Mouse (Mus musculus) kidney, embryonic 14.5 days (tissue): ENCODE measurements at regions not wholly inside any gene's neighbourhood (a gene's known extent, or its start where the extent isn't known, plus 50 kb on each side); places are given as distances from the start of the nearest gene placed in this dataset.

Source experiments
- ATAC-seq: fragments of 200-750 bp; cut with Nextera tagmentation; 2 replicates; pipeline ENCODE4 v1.8.0; 2017; ENCODE audit warnings: moderate number of reproducible peaks, mild to moderate bottlenecking, moderate TSS enrichment, moderate library complexity; ENCODE audit not compliant: low FRiP score, low TSS enrichment
- H3K27ac ChIP-seq: fragments of 300-500 bp; sonication (generic); 2 replicates; pipeline ENCODE4 v1.5.1; 2014; ENCODE audit warnings: low read depth, mild to moderate bottlenecking, low read length, moderate library complexity, mixed read lengths
- H3K27me3 ChIP-seq: fragments of 300-500 bp; sonication (generic); 2 replicates; pipeline ENCODE4 v1.6.1; 2014; ENCODE audit warnings: mild to moderate bottlenecking, low read length; ENCODE audit not compliant: control insufficient read depth, insufficient read depth
- H3K36me3 ChIP-seq: fragments of 300-500 bp; sonication (generic); 2 replicates; pipeline ENCODE4 v1.6.1; 2014; ENCODE audit warnings: low read length, mixed read lengths; ENCODE audit not compliant: control insufficient read depth, insufficient read depth
- H3K4me1 ChIP-seq: fragments of 300-500 bp; sonication (generic); 2 replicates; pipeline ENCODE4 v1.6.1; 2014; ENCODE audit warnings: low read length, mixed read lengths; ENCODE audit not compliant: control insufficient read depth, insufficient read depth
- H3K4me2 ChIP-seq: fragments of 300-500 bp; sonication (generic); replicated peaks from 2 replicates; pipeline ENCODE4 v1.6.1; 2014; ENCODE audit warnings: low read depth, mild to moderate bottlenecking, low read length
- H3K4me3 ChIP-seq: fragments of 300-500 bp; sonication (generic); 2 replicates; pipeline ENCODE4 v1.5.1; 2014; ENCODE audit warnings: mild to moderate bottlenecking, low read length
- H3K9ac ChIP-seq: fragments of 300-500 bp; sonication (generic); 2 replicates; pipeline ENCODE4 v1.6.1; 2014; ENCODE audit warnings: low read depth, mild to moderate bottlenecking, low read length, moderate library complexity
- H3K9me3 ChIP-seq: fragments of 300-500 bp; sonication (generic); 2 replicates; pipeline ENCODE4 v1.6.1; 2016; ENCODE audit warnings: low read length; ENCODE audit not compliant: control insufficient read depth
- WGBS: fragments of 180-500 bp; shearing (Covaris S2); extraction: QIAGEN DNeasy Blood & Tissue Kit; methylation state at CpG from one replicate; pipeline ENCODE4 v1.1.7; 2014; 5-methylcytosine and 5-hydroxymethylcytosine counted together

GRCm38 (mm10) chr2:92694797-92695196, 95.3 kb downstream of the Chst1 start:
- Histone ChIP-seq H3K4me2 (no peak overlapping the region), H3K36me3 (no peaks in the 10 kb centered on the region), H3K9me3 (no peaks in the 10 kb centered on the region), H3K4me1 (no peaks in the 10 kb centered on the region), H3K4me3 (no peak overlapping the region), H3K27ac (no peak overlapping the region), H3K9ac (no peak overlapping the region), H3K27me3 (no peaks in the 10 kb centered on the region)
- WGBS: 78% methylated on average over 2 of the region's 2 CpGs
- no peak for ATAC-seq

GRCm38 (mm10) chr2:92695869-92696268, 96.4 kb downstream of the Chst1 start:
- Histone ChIP-seq H3K4me2 (no peak overlapping the region), H3K9ac (no peak overlapping the region), H3K4me1 (no peaks in the 10 kb centered on the region), H3K4me3 (no peak overlapping the region), H3K9me3 (no peaks in the 10 kb centered on the region), H3K27ac (no peak overlapping the region), H3K36me3 (no peaks in the 10 kb centered on the region), H3K27me3 (no peaks in the 10 kb centered on the region)
- no peak for ATAC-seq
- WGBS: 53% methylated on average over 3 of the region's 3 CpGs

- Histone ChIP-seq H3K9ac (no peak overlapping the region), H3K9me3 (no peaks in the 10 kb centered on the region), H3K36me3 (no peaks in the 10 kb centered on the region), H3K27ac (no peak overlapping the region), H3K4me2 (no peak overlapping the region), H3K27me3 (no peaks in the 10 kb centered on the region), H3K4me3 (no peak overlapping the region), H3K4me1 (no peaks in the 10 kb centered on the region)
- WGBS: 77% methylated on average over 5 of the region's 5 CpGs
- no peak for ATAC-seq
Observed at GRCm38 (mm10) chr2:92697721-92698120, 98.2 kb downstream of the Chst1 start.

GRCm38 (mm10) chr2:92699360-92699759, 99.9 kb downstream of the Chst1 start:
- Histone ChIP-seq H3K4me2 (no peak overlapping the region), H3K4me3 (no peak overlapping the region), H3K36me3 (no peaks in the 10 kb centered on the region), H3K27me3 (no peaks in the 10 kb centered on the region), H3K9me3 (no peaks in the 10 kb centered on the region), H3K4me1 (no peaks in the 10 kb centered on the region), H3K27ac (no peak overlapping the region), H3K9ac (no peak overlapping the region)
- no peak for ATAC-seq
- 82% methylated on average over 6 of the region's 6 CpGs for WGBS

GRCm38 (mm10) chr2:92704035-92704434, 104.5 kb downstream of the Chst1 start:
- H3K27ac ChIP-seq: no peak overlapping the region
- ATAC-seq: no peak
- H3K9ac ChIP-seq: no peak overlapping the region
- no peaks in the 10 kb centered on the region for H3K36me3 ChIP-seq
- no peak overlapping the region for H3K4me2 ChIP-seq
- 64% methylated on average over 3 of the region's 3 CpGs for WGBS
- no peak overlapping the region for H3K4me3 ChIP-seq
- H3K27me3 ChIP-seq: no peaks in the 10 kb centered on the region
- no peaks in the 10 kb centered on the region for H3K4me1 ChIP-seq
- no peaks in the 10 kb centered on the region for H3K9me3 ChIP-seq

- Histone ChIP-seq H3K27me3 (no peaks in the 10 kb centered on the region), H3K27ac (no peak overlapping the region), H3K4me1 (no peaks in the 10 kb centered on the region), H3K4me3 (no peak overlapping the region), H3K36me3 (no peaks in the 10 kb centered on the region), H3K9me3 (no peaks in the 10 kb centered on the region), H3K4me2 (no peak overlapping the region), H3K9ac (no peak overlapping the region)
- ATAC-seq: no peak
- 86% methylated on average over 3 of the region's 3 CpGs for WGBS
Observed at GRCm38 (mm10) chr2:92709668-92710067, 110.2 kb downstream of the Chst1 start.

- H3K4me1 ChIP-seq: no peaks in the 10 kb centered on the region
- ATAC-seq: no peak
- no peak overlapping the region for H3K27ac ChIP-seq
- no peaks in the 10 kb centered on the region for H3K27me3 ChIP-seq
- H3K4me3 ChIP-seq: no peak overlapping the region
- H3K9ac ChIP-seq: no peak overlapping the region
- no peaks in the 10 kb centered on the region for H3K9me3 ChIP-seq
- no peaks in the 10 kb centered on the region for H3K36me3 ChIP-seq
- H3K4me2 ChIP-seq: peak overlapping the region; percentile 5; the same call in 1 of the 2 replicates
- WGBS: 30% methylated on average over 15 of the region's 15 CpGs
Observed at GRCm38 (mm10) chr2:92711122-92711777, 111.7 kb downstream of the Chst1 start.

- no peaks in the 10 kb centered on the region for H3K27me3 ChIP-seq
- no peaks in the 10 kb centered on the region for H3K4me1 ChIP-seq
- no peak overlapping the region for H3K4me2 ChIP-seq
- H3K36me3 ChIP-seq: no peaks in the 10 kb centered on the region
- no peak for ATAC-seq
- no peaks in the 10 kb centered on the region for H3K9me3 ChIP-seq
- WGBS: 71% methylated on average over 11 of the region's 11 CpGs
- H3K9ac ChIP-seq: no peak overlapping the region
- no peak overlapping the region for H3K27ac ChIP-seq
- no peak overlapping the region for H3K4me3 ChIP-seq
Observed at GRCm38 (mm10) chr2:92712266-92713144, 113.0 kb downstream of the Chst1 start.

- Histone ChIP-seq H3K9me3 (peaks cover 4% of the 10 kb centered on the region; the same call in 1 of the 2 replicates), H3K4me2 (no peak overlapping the region), H3K4me3 (no peak overlapping the region), H3K27me3 (no peaks in the 10 kb centered on the region), H3K36me3 (no peaks in the 10 kb centered on the region), H3K27ac (no peak overlapping the region), H3K9ac (no peak overlapping the region), H3K4me1 (no peaks in the 10 kb centered on the region)
- 79% methylated on average over 3 of the region's 3 CpGs for WGBS
- no peak for ATAC-seq
Observed at GRCm38 (mm10) chr2:92717706-92718105, 118.2 kb downstream of the Chst1 start.
